Mouse (Mus musculus): ENCODE results near the gene Amn1.
"Not testable (repeated sequence)": the region's sequence is repeated elsewhere in the genome, so short reads cannot be mapped to it uniquely, and the experiment has no call there.

Gene Amn1

GRCm38 (mm10) chr6:149188041-149188924 is at the start of gene Amn1:
Gene Amn1 (minus strand): TSS chr6:149188712.
- DNase-seq (ENCODE audit: low spot score in 2 of 2), result peak; percentile 91 to 95

DNA sequence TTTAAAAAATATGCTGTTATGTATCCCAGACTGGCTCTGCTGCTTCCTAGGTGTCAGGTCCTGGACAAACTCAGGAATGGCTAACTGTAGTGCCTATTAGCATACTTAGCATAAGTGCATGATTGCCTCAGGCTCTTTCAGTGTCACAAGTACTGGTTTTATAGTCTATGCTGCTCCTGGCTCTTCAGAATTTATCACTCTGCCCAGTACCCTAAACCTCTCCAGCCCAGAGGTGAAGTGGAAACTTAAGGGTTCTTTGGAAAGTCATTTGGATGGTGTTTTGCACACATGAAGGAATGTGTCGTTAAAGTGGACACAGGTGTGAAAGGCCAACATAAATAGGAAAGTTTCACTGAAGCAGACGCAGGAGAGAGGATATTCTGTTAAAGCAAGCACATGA is 48.3 kb upstream of the Amn1 start:
- DNase-seq (ENCODE audit: low spot score in 2 of 2), result no peak

- DNase-seq (ENCODE audit: low spot score in 2 of 2), result no peak
Observed at GRCm38 (mm10) chr6:149233918-149234317, 45.4 kb upstream of the Amn1 start.

DNA sequence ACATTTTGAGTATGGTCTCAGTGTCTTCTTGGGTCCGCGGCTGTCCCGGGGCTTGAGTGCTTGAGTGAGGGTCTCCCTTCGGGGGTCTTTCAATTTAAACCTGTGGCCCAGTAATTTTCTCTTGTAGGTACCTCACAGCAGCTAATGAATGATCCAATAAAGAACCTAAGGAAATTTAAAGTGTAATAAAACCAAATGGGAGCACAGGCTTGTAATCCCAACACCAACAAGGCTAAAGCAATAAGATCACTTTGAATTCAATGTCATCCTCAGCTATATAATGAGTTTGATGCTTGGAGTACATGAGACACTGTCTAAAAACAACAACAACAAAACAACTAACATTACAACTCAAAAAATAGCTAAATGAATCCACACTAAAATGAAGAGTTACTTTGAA is 36.2 kb upstream of the Amn1 start:
- DNase-seq (ENCODE audit: low spot score in 2 of 2), result no peak

- DNase-seq (ENCODE audit: low spot score in 2 of 2), result no peak
Observed at GRCm38 (mm10) chr6:149221296-149221695, 32.8 kb upstream of the Amn1 start.

DNA sequence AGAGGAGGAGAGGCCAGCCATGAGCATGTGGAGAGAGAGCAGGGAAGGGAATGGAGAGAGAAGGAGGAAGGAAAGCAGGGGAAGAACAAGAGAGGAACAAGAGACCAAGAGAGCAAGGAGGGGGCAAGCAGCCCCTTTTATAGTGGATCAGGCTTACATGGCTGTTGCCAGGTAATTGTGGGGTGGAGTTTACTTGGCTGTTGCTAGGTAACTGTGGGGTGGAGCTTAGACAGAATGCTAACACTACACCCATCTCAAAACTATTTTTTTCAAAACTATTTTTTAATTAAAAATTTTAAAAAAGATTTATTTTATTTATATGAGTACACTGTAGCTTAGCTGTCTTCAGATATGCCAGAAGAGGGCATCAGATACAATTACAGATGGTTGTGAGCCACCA is 10.1 kb upstream of the Amn1 start:
- DNase-seq (ENCODE audit: low spot score in 2 of 2), result no peak

DNA sequence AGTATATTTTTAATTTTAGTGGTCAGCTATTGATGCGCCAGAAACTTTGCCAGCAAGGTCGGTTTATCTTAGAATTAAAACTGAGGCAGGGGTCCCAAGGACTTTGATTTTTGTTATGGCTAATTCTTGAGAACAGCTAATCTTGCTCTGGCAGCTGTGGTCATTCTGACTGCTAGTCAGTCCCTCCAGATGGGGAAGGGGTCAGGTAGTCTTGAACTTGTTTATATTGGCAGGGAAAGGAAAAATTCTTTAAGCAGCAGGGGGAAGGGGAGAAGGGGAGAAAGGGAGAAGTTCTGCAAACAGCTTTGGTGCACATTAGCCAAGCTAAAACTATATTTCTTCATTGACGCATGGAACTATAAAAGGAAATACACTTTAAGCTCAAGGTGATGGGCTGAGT is 8.6 kb upstream of the Amn1 start:
- no peak for DNase-seq (ENCODE audit: low spot score in 2 of 2)

DNA sequence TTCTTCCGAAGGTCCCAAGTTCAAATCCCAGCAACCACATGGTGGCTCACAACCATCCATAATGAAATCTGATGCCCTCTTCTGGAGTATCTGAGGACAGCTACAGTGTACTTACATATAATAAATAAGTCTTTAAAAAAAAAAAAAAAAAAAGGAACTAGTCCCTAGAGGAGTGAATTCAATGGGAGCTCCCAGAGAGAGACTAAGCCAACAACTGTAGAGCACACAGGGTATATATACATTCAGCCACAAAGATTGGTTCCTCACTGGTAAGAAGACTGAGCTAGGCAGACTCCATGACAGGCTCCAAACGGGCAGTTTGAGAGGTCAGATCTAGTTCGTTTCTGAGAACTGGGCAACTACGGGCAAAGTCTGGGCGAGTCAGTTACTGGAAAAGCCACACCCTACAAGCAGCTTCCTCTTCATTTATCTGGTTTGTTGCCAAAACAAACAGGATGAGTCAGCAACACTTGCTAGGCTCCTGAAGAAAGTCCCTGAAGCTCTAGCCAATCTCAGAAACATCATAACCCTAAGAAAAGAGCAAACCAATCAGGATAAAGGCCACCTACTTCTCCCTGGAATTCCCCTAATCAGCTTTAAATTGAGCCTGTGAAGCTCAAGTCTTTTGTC is 4.9 kb upstream of the Amn1 start:
- peak; percentile 15 to 46 for DNase-seq (ENCODE audit: low spot score in 2 of 2)

GRCm38 (mm10) chr6:149191951-149192350 is 3.4 kb upstream of the Amn1 start:
- not testable (repeated sequence) for DNase-seq (ENCODE audit: low spot score in 2 of 2)

DNA sequence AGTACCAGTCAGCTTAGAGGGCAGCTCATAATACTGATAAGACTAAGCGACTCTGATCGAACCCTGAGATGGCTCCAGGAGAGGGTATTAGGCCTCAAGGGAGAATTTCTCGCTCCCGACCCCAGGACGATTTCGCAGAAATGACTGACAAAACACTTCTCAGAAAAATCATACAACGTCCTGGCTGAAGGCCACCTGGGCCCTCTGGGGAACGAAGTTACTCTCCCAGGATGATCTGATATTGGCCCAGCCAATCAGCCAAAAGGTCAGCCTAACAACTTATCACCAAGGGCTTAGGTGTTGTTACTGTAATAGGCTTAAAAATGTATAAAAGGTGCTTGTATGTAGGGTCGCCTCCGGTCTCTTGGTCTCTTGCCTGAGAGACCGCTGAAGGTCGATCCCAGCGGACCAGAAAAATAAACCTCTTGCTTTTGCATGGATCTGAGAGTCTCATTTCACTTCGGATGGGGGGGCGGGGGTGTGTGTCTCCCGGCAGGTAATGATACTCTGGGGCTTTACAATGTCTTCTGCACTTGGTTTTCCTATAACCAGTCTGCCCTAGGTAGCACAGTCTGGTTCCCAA is 919 bp upstream of the Amn1 start:
- no peak for DNase-seq (ENCODE audit: low spot score in 2 of 2)

- no peak for DNase-seq (ENCODE audit: low spot score in 2 of 2)
Observed at GRCm38 (mm10) chr6:149188925-149189257, 379 bp upstream of the Amn1 start.

DNA sequence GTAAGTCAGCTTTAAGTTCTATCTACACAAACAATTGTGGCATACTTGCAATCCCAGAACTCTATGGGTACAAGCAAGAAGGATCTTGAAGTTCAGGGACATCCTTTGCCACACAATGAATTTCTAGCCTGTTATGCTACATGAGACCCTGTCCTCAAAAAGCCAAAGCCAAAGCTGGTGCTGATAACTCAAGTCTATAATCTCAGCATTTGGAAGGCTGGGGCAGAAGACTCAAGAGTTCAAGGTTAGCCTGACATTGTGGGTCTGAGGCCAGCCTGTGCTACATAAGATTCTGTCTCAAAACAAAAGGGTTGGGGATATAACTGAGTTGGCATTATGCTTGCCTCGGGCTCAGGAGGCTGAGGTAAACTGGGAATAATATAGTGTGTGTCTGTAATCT is 1.1 kb downstream of the Amn1 start:
- DNase-seq (ENCODE audit: low spot score in 2 of 2), result no peak

GRCm38 (mm10) chr6:149184007-149184406 is 4.5 kb downstream of the Amn1 start:
- DNase-seq (ENCODE audit: low spot score in 2 of 2), result no peak

GRCm38 (mm10) chr6:149179064-149179463 is 9.4 kb downstream of the Amn1 start:
- no peak for DNase-seq (ENCODE audit: low spot score in 2 of 2)

- DNase-seq (ENCODE audit: low spot score in 2 of 2), result no peak
Observed at GRCm38 (mm10) chr6:149174932-149175570, 13.5 kb downstream of the Amn1 start.

- DNase-seq (ENCODE audit: low spot score in 2 of 2), result no peak
Observed at GRCm38 (mm10) chr6:149173831-149174625, 14.5 kb downstream of the Amn1 start.

- not testable (repeated sequence) for DNase-seq (ENCODE audit: low spot score in 2 of 2)
Observed at GRCm38 (mm10) chr6:149169965-149170364, 18.5 kb downstream of the Amn1 start.

- DNase-seq (ENCODE audit: low spot score in 2 of 2), result no peak
Observed at GRCm38 (mm10) chr6:149168436-149168835, 20.1 kb downstream of the Amn1 start.

DNA sequence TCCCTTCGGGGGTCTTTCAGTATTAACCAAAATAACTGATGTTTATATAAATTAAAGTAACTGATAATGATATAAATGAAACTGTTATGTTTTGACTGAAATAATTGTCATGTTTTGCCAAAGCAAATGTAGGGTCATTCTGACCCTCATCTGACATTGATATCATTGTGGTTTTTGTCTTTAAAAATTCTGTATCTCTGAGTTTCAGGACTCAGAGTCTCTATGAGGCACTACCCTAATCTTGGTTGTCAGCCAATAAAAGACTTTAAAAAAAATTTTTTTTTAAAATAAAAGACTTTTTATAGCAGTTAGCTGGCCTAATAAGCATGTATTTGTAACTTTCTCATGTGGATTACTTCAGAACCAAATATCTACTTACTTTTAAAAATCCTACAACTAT is 20.8 kb downstream of the Amn1 start:
- no peak for DNase-seq (ENCODE audit: low spot score in 2 of 2)

- DNase-seq (ENCODE audit: low spot score in 2 of 2), result not testable (repeated sequence)
Observed at GRCm38 (mm10) chr6:149167038-149167437, 21.5 kb downstream of the Amn1 start.

- no peak for DNase-seq (ENCODE audit: low spot score in 2 of 2)
Observed at GRCm38 (mm10) chr6:149155031-149155841, 33.3 kb downstream of the Amn1 start.

Measured in urinary bladder, adult 18-20 months (tissue).